Mouse (Mus musculus): ENCODE data around the gene Hspa4.

DNA sequence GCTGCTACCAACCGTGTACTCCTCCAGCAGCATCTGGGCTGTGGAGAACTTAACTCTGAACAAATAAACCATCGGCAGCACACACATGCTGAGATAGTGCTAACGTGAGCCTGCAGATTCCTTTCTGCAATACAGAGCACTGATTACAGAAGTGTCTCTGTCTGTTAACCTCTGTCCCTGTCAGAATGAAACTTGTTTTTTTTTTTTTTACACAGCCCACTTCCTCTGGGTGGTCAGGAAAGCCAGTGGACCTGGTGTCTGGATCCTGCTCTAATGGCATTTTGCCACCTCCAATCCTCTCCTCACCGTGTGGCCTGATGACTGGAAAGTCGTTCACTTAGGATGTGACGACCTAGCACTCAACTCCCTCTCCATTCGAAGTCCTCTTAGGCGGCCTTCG lies 66.7 kb downstream of the Hspa4 start:
- no peak for TF ChIP-seq GABPA (IDR thresholded peaks at IDR 0.05; ENCODE audit: insufficient replicate concordance, low read depth, low read length)
- TF ChIP-seq EP300 (IDR thresholded peaks at IDR 0.05; ENCODE audit: low read length) = no peak
- TF ChIP-seq POLR2A (IDR thresholded peaks at IDR 0.05; ENCODE audit: low read depth, low read length) = no peak
- no peak for TF ChIP-seq CTCF (conservative IDR thresholded peaks at IDR 0.05 in 1 of 2, IDR thresholded peaks at IDR 0.05 in 1 of 2; ENCODE audit: low read depth in 2 of 2, low read length in 2 of 2)
- no peak for TF ChIP-seq ZC3H11A (IDR thresholded peaks at IDR 0.05; ENCODE audit: low read depth, low read length)
